ENCODE assay signal across 9 mouse cellular contexts in genomic region chr11:78358330-78359007, GRCm38 (mm10). TPM values are rescaled to one million over a fixed set of nuclear protein-coding genes. Genes with fewer than 3 reads are reported as not detected.
DNase-seq lines count a peak whose midpoint lies in the region; ATAC-seq lines count a peak whose summit lies in the region.
"Had no signal": no experiment of that assay in that cellular context is flagged by ENCODE, and none has a peak within 500 bp of the region (broad histone marks: within the 10 kb centered on the region; RNA-seq: fewer than 3 reads in every experiment).

No protein-coding gene starts in this region.

- WGBS in midbrain, embryonic 10.5 days, result 11% methylated on average over 22 of the region's 22 CpGs
- 12% methylated on average over 22 of the region's 22 CpGs for WGBS in midbrain, embryonic 16.5 days

- no peak overlapping the region for H3K4me2 ChIP-seq in midbrain, embryonic 16.5 days (ENCODE audit: low read length)
- H3K4me2 ChIP-seq: heart, embryonic 15.5 days had no signal

- H3K9me3 ChIP-seq in midbrain, embryonic 10.5 days (replicated peaks), result no peaks in the 10 kb centered on the region
- H3K9me3 ChIP-seq in midbrain, embryonic 16.5 days (replicated peaks; ENCODE audit: control insufficient read depth, low read length, poor library complexity, severe bottlenecking), result no peaks in the 10 kb centered on the region
- H3K9me3 ChIP-seq: heart, embryonic 15.5 days had no signal

- H3K27me3 ChIP-seq in midbrain, embryonic 10.5 days (ENCODE audit: low read depth, poor library complexity, severe bottlenecking), result peaks cover 16% of the 10 kb centered on the region
- no peaks in the 10 kb centered on the region for H3K27me3 ChIP-seq in midbrain, embryonic 16.5 days (ENCODE audit: control insufficient read depth, insufficient read depth, low read depth, low read length)

- H3K27ac ChIP-seq in midbrain, embryonic 10.5 days (replicated peaks), result no peak overlapping the region
- no peak overlapping the region for H3K27ac ChIP-seq in midbrain, embryonic 16.5 days (ENCODE audit: low read length)
- H3K27ac ChIP-seq: heart, embryonic 15.5 days had no signal

- H3K36me3 ChIP-seq in midbrain, embryonic 10.5 days, result no peaks in the 10 kb centered on the region
- no peaks in the 10 kb centered on the region for H3K36me3 ChIP-seq in midbrain, embryonic 16.5 days (ENCODE audit: control insufficient read depth, insufficient read depth, low read length)
- H3K36me3 ChIP-seq: heart, embryonic 15.5 days had no signal

- H3K9ac ChIP-seq in midbrain, embryonic 16.5 days (ENCODE audit: low read depth, low read length), result no peak overlapping the region
- H3K9ac ChIP-seq: heart, embryonic 15.5 days had no signal

- no peak for ATAC-seq in midbrain, embryonic 16.5 days
- ATAC-seq in megakaryocyte, adult 5-6 weeks (ENCODE audit: poor library complexity, severe bottlenecking), result no peak

- 0 out of 2 replicates have a peak overlapping the region, but pooled peaks have one; percentile 2 for H3K4me3 ChIP-seq in midbrain, embryonic 10.5 days
- no peak overlapping the region for H3K4me3 ChIP-seq in midbrain, embryonic 16.5 days (ENCODE audit: low read depth, low read length)
- H3K4me3 ChIP-seq: heart, embryonic 15.5 days had no signal

- peak; percentile 67 to 77 for DNase-seq in cerebellum, postnatal 10 days
- no peak for DNase-seq in cerebellum, adult 8-10 months
- peak; percentile 38 for DNase-seq in midbrain, embryonic 10.5 days (ENCODE audit: low spot score)
- DNase-seq in embryo, embryonic 10 days (ENCODE audit: low spot score), result peak; percentile 57
- peak; percentile 45 for DNase-seq in lung, postnatal 10 days
- no peak for DNase-seq in left cerebral cortex, adult 11 months (ENCODE audit: low spot score)

- peaks cover 18% of the 10 kb centered on the region for H3K4me1 ChIP-seq in midbrain, embryonic 10.5 days
- H3K4me1 ChIP-seq in midbrain, embryonic 16.5 days (ENCODE audit: control insufficient read depth, insufficient read depth, low read length), result 0 out of 2 replicates have a peak, but pooled peaks cover 2% of the 10 kb centered on the region

RNA-seq across cellular contexts. Expression of gene Unc119, which starts 15.2 kb away (rescaled TPM):
- polyA plus RNA-seq in midbrain, embryonic 10.5 days (2016; fragmentation: Nextera tagmentation; extraction: Ambion mirVana), result 57.7 and 61.7 TPM in 2 replicates
- 77.2 and 81.8 TPM in 2 replicates for polyA plus RNA-seq in midbrain, embryonic 16.5 days (2015; fragmentation: Nextera tagmentation; extraction: Ambion mirVana)
- 94.0 and 96.6 TPM in 2 replicates for total RNA-seq in megakaryocyte, adult 5-6 weeks (2015)
- 54.2 and 56.7 TPM in 2 replicates for total RNA-seq in megakaryocyte, adult 5-6 weeks (2017)

RNA-seq across cellular contexts. Expression of gene Foxn1, which starts 27.9 kb away (rescaled TPM):
- polyA plus RNA-seq in midbrain, embryonic 10.5 days (2016; fragmentation: Nextera tagmentation; extraction: Ambion mirVana), result not detected in 2 replicates
- polyA plus RNA-seq in midbrain, embryonic 16.5 days (2015; fragmentation: Nextera tagmentation; extraction: Ambion mirVana), result not detected in 2 replicates
- total RNA-seq in megakaryocyte, adult 5-6 weeks (2015), result not detected in 2 replicates
- not detected in 2 replicates for total RNA-seq in megakaryocyte, adult 5-6 weeks (2017)

RNA-seq across cellular contexts. Expression of gene Pigs, which starts 30.3 kb away (rescaled TPM):
- 74.0 and 78.5 TPM in 2 replicates for polyA plus RNA-seq in midbrain, embryonic 10.5 days (2016; fragmentation: Nextera tagmentation; extraction: Ambion mirVana)
- polyA plus RNA-seq in midbrain, embryonic 16.5 days (2015; fragmentation: Nextera tagmentation; extraction: Ambion mirVana), result 70.7 and 79.0 TPM in 2 replicates
- 31.8 and 33.5 TPM in 2 replicates for total RNA-seq in megakaryocyte, adult 5-6 weeks (2015)
- total RNA-seq in megakaryocyte, adult 5-6 weeks (2017), result 21.5 and 22.4 TPM in 2 replicates

RNA-seq across cellular contexts. Expression of gene Aldoc, which starts 35.7 kb away (rescaled TPM):
- 1.5 and 1.6 TPM in 2 replicates for polyA plus RNA-seq in midbrain, embryonic 10.5 days (2016; fragmentation: Nextera tagmentation; extraction: Ambion mirVana)
- polyA plus RNA-seq in midbrain, embryonic 16.5 days (2015; fragmentation: Nextera tagmentation; extraction: Ambion mirVana), result 87.2 and 154 TPM in 2 replicates
- 0.62 and 1.7 TPM in 2 replicates for total RNA-seq in megakaryocyte, adult 5-6 weeks (2015)
- total RNA-seq in megakaryocyte, adult 5-6 weeks (2017), result 1.0 and 1.6 TPM in 2 replicates

RNA-seq across cellular contexts. Expression of gene Spag5, which starts 57.1 kb away (rescaled TPM):
- 63.4 and 64.2 TPM in 2 replicates for polyA plus RNA-seq in midbrain, embryonic 10.5 days (2016; fragmentation: Nextera tagmentation; extraction: Ambion mirVana)
- polyA plus RNA-seq in midbrain, embryonic 16.5 days (2015; fragmentation: Nextera tagmentation; extraction: Ambion mirVana), result 4.2 and 6.5 TPM in 2 replicates
- 23.6 and 31.6 TPM in 2 replicates for total RNA-seq in megakaryocyte, adult 5-6 weeks (2015)
- total RNA-seq in megakaryocyte, adult 5-6 weeks (2017), result 60.7 and 63.2 TPM in 2 replicates

Comparison
In these comparisons a context has a peak if more than half of its experiments do, and no peak if none do; other contexts are left out.
1. DNase-seq: peak in cerebellum, postnatal 10 days (2 of 2), midbrain, embryonic 10.5 days (single experiment), embryo, embryonic 10 days (single experiment) and lung, postnatal 10 days (single experiment); none in cerebellum, adult 8-10 months (single experiment) and left cerebral cortex, adult 11 months (single experiment).